Comparison of ENCODE assay signal across 7 mouse cellular contexts in genomic region chr10:80575925-80576324, GRCm38 (mm10). TPM values are rescaled to one million over a fixed set of nuclear protein-coding genes. Genes with fewer than 3 reads are reported as not detected.
DNase-seq lines count a peak whose midpoint lies in the region; ATAC-seq and TF ChIP-seq lines count a peak whose summit lies in the region.

No protein-coding gene starts in this region.

- DNase-seq in lung, embryonic 14.5 days = no peak
- DNase-seq in lung, postnatal 4 days = no peak
- no peak for DNase-seq in intestine, embryonic 14.5 days (ENCODE audit: low spot score)
- DNase-seq in ovary, postnatal 14 days (ENCODE audit: low spot score) = no peak
- no peak for DNase-seq in cerebellum, adult 11 months

- H3K4me2 ChIP-seq in lung, embryonic 14.5 days = peak overlapping the region; percentile 76
- H3K4me2 ChIP-seq in embryonic facial prominence, embryonic 15.5 days (replicated peaks) = peak overlapping the region; percentile 94
- peak overlapping the region; percentile 87 for H3K4me2 ChIP-seq in intestine, embryonic 14.5 days (ENCODE audit: low read length)
- peak overlapping the region; percentile 91 for H3K4me2 ChIP-seq in neural tube, embryonic 13.5 days

- no peak overlapping the region for H3K27ac ChIP-seq in lung, embryonic 14.5 days (ENCODE audit: low read depth)
- H3K27ac ChIP-seq in embryonic facial prominence, embryonic 15.5 days (replicated peaks) = no peak overlapping the region
- no peak overlapping the region for H3K27ac ChIP-seq in intestine, embryonic 14.5 days (ENCODE audit: low read depth)
- H3K27ac ChIP-seq in neural tube, embryonic 13.5 days (replicated peaks) = no peak overlapping the region

- H3K9me3 ChIP-seq in lung, embryonic 14.5 days (ENCODE audit: low read depth, low read length) = no peaks in the 10 kb centered on the region
- no peaks in the 10 kb centered on the region for H3K9me3 ChIP-seq in embryonic facial prominence, embryonic 15.5 days (replicated peaks)
- H3K9me3 ChIP-seq in intestine, embryonic 14.5 days (ENCODE audit: control insufficient read depth, low read length) = no peaks in the 10 kb centered on the region
- H3K9me3 ChIP-seq in neural tube, embryonic 13.5 days = no peaks in the 10 kb centered on the region

- H3K4me1 ChIP-seq in lung, embryonic 14.5 days (ENCODE audit: insufficient read depth) = peaks cover 22% of the 10 kb centered on the region
- H3K4me1 ChIP-seq in embryonic facial prominence, embryonic 15.5 days = peaks cover 66% of the 10 kb centered on the region
- H3K4me1 ChIP-seq in intestine, embryonic 14.5 days (replicated peaks; ENCODE audit: control insufficient read depth, insufficient read depth, low read length) = peaks cover 38% of the 10 kb centered on the region
- H3K4me1 ChIP-seq in neural tube, embryonic 13.5 days (replicated peaks) = peaks cover 72% of the 10 kb centered on the region

- ATAC-seq in lung, embryonic 14.5 days (ENCODE audit: insufficient read depth) = no peak
- ATAC-seq in embryonic facial prominence, embryonic 15.5 days (ENCODE audit: insufficient number of reproducible peaks, low FRiP score, low TSS enrichment, low read depth) = no peak
- ATAC-seq in intestine, embryonic 14.5 days (replicated peaks; ENCODE audit: low FRiP score, low TSS enrichment, low read depth) = no peak
- no peak for ATAC-seq in neural tube, embryonic 13.5 days (ENCODE audit: low read depth)

- H3K4me3 ChIP-seq in lung, embryonic 14.5 days (ENCODE audit: low read depth, low read length) = peak overlapping the region; percentile 87
- peak overlapping the region; percentile 85 for H3K4me3 ChIP-seq in embryonic facial prominence, embryonic 15.5 days (replicated peaks)
- H3K4me3 ChIP-seq in intestine, embryonic 14.5 days (ENCODE audit: low read depth, low read length) = peak overlapping the region; percentile 81
- H3K4me3 ChIP-seq in neural tube, embryonic 13.5 days = peak overlapping the region; percentile 63

- no peaks in the 10 kb centered on the region for H3K36me3 ChIP-seq in lung, embryonic 14.5 days (ENCODE audit: insufficient read depth)
- H3K36me3 ChIP-seq in embryonic facial prominence, embryonic 15.5 days = no peaks in the 10 kb centered on the region
- H3K36me3 ChIP-seq in intestine, embryonic 14.5 days (ENCODE audit: control insufficient read depth, insufficient read depth, low read length) = no peaks in the 10 kb centered on the region
- H3K36me3 ChIP-seq in neural tube, embryonic 13.5 days = no peaks in the 10 kb centered on the region

- no peaks in the 10 kb centered on the region for H3K27me3 ChIP-seq in lung, embryonic 14.5 days (ENCODE audit: insufficient read depth, low read length)
- H3K27me3 ChIP-seq in embryonic facial prominence, embryonic 15.5 days = no peaks in the 10 kb centered on the region
- no peaks in the 10 kb centered on the region for H3K27me3 ChIP-seq in intestine, embryonic 14.5 days (replicated peaks; ENCODE audit: control insufficient read depth, insufficient read depth, low read length)
- H3K27me3 ChIP-seq in neural tube, embryonic 13.5 days = no peaks in the 10 kb centered on the region

- H3K9ac ChIP-seq in lung, embryonic 14.5 days = peak overlapping the region; percentile 69
- peak overlapping the region; percentile 65 for H3K9ac ChIP-seq in embryonic facial prominence, embryonic 15.5 days
- H3K9ac ChIP-seq in intestine, embryonic 14.5 days (ENCODE audit: low read length) = peak overlapping the region; percentile 69
- peak overlapping the region; percentile 89 for H3K9ac ChIP-seq in neural tube, embryonic 13.5 days

- WGBS in lung, embryonic 14.5 days = 9% methylated on average over 17 of the region's 17 CpGs
- WGBS in embryonic facial prominence, embryonic 15.5 days = 11% methylated on average over 17 of the region's 17 CpGs
- WGBS in intestine, embryonic 14.5 days = 15% methylated on average over 17 of the region's 17 CpGs
- 15% methylated on average over 17 of the region's 17 CpGs for WGBS in neural tube, embryonic 13.5 days

- no peak for TF ChIP-seq CTCF in lung, embryonic 14.5 days (IDR thresholded peaks at IDR 0.05; ENCODE audit: low read depth)

RNA-seq across cellular contexts. Expression of gene Klf16, which starts 1.2 kb away (rescaled TPM):
- polyA plus RNA-seq in lung, embryonic 14.5 days (2014; fragmentation: Nextera tagmentation; extraction: Ambion mirVana) = 9.5 and 11.8 TPM in 2 replicates
- 9.4 and 11.3 TPM in 2 replicates for polyA plus RNA-seq in embryonic facial prominence, embryonic 15.5 days (2015; fragmentation: Nextera tagmentation; extraction: Ambion mirVana)
- 9.7 and 12.1 TPM in 2 replicates for polyA plus RNA-seq in intestine, embryonic 14.5 days (2014; fragmentation: Nextera tagmentation; extraction: Ambion mirVana)
- 4.9 and 5.5 TPM in 2 replicates for polyA plus RNA-seq in neural tube, embryonic 13.5 days (2015; fragmentation: Nextera tagmentation; extraction: Ambion mirVana)

RNA-seq across cellular contexts. Expression of gene Abhd17a, which starts 14.2 kb away (rescaled TPM):
- 151 and 153 TPM in 2 replicates for polyA plus RNA-seq in lung, embryonic 14.5 days (2014; fragmentation: Nextera tagmentation; extraction: Ambion mirVana)
- 112 and 115 TPM in 2 replicates for polyA plus RNA-seq in embryonic facial prominence, embryonic 15.5 days (2015; fragmentation: Nextera tagmentation; extraction: Ambion mirVana)
- polyA plus RNA-seq in intestine, embryonic 14.5 days (2014; fragmentation: Nextera tagmentation; extraction: Ambion mirVana) = 99.4 and 114 TPM in 2 replicates
- polyA plus RNA-seq in neural tube, embryonic 13.5 days (2015; fragmentation: Nextera tagmentation; extraction: Ambion mirVana) = 108 and 123 TPM in 2 replicates

RNA-seq across cellular contexts. Expression of gene Rexo1, which starts 14.6 kb away (rescaled TPM):
- polyA plus RNA-seq in lung, embryonic 14.5 days (2014; fragmentation: Nextera tagmentation; extraction: Ambion mirVana) = 27.8 and 34.5 TPM in 2 replicates
- polyA plus RNA-seq in embryonic facial prominence, embryonic 15.5 days (2015; fragmentation: Nextera tagmentation; extraction: Ambion mirVana) = 25.8 and 27.1 TPM in 2 replicates
- polyA plus RNA-seq in intestine, embryonic 14.5 days (2014; fragmentation: Nextera tagmentation; extraction: Ambion mirVana) = 28.9 and 31.5 TPM in 2 replicates
- 26.8 and 28.0 TPM in 2 replicates for polyA plus RNA-seq in neural tube, embryonic 13.5 days (2015; fragmentation: Nextera tagmentation; extraction: Ambion mirVana)

RNA-seq across cellular contexts. Expression of gene Scamp4, which starts 26.7 kb away (rescaled TPM):
- 90.5 and 92.8 TPM in 2 replicates for polyA plus RNA-seq in lung, embryonic 14.5 days (2014; fragmentation: Nextera tagmentation; extraction: Ambion mirVana)
- polyA plus RNA-seq in embryonic facial prominence, embryonic 15.5 days (2015; fragmentation: Nextera tagmentation; extraction: Ambion mirVana) = 99.1 and 108 TPM in 2 replicates
- polyA plus RNA-seq in intestine, embryonic 14.5 days (2014; fragmentation: Nextera tagmentation; extraction: Ambion mirVana) = 108 and 111 TPM in 2 replicates
- polyA plus RNA-seq in neural tube, embryonic 13.5 days (2015; fragmentation: Nextera tagmentation; extraction: Ambion mirVana) = 62.7 and 64.8 TPM in 2 replicates

RNA-seq across cellular contexts. Expression of gene Adat3, which starts 26.8 kb away (rescaled TPM):
- 8.7 and 10.1 TPM in 2 replicates for polyA plus RNA-seq in lung, embryonic 14.5 days (2014; fragmentation: Nextera tagmentation; extraction: Ambion mirVana)
- polyA plus RNA-seq in embryonic facial prominence, embryonic 15.5 days (2015; fragmentation: Nextera tagmentation; extraction: Ambion mirVana) = 7.0 and 7.5 TPM in 2 replicates
- polyA plus RNA-seq in intestine, embryonic 14.5 days (2014; fragmentation: Nextera tagmentation; extraction: Ambion mirVana) = 9.2 and 10.1 TPM in 2 replicates
- polyA plus RNA-seq in neural tube, embryonic 13.5 days (2015; fragmentation: Nextera tagmentation; extraction: Ambion mirVana) = 3.0 and 4.8 TPM in 2 replicates
